Mouse (Mus musculus) spleen, adult 18-20 months (tissue): ENCODE results near the gene Spa17.

Source experiments
- DNase-seq, 2 experiments: peaks; one replicate each; pipeline ENCODE4 v3.0.0; 2022; ENCODE audit warnings: mixed read lengths in 2 of 2

The Spa17 gene

GRCm38 (mm10) chr9:37556366-37556765, 57.2 kb downstream of the Spa17 start:
- DNase-seq, result no peak

- no peak for DNase-seq
These were observed 58.4 kb downstream of the Spa17 start, which contains the start of gene Siae for GRCm38 (mm10) chr9:37554838-37555748. TSS of gene Siae (plus strand) at chr9:37555698.

- no peak for DNase-seq
These were observed 59.2 kb downstream of the Spa17 start for GRCm38 (mm10) chr9:37554279-37554678.
